Mouse (Mus musculus) cerebellum, postnatal 4 days (tissue): Measurements from ENCODE around the gene Fam168a.

ENCODE experiments used
- DNase-seq, 2 experiments: peaks; one replicate each; pipeline ENCODE4 v3.0.0; 2022; ENCODE audit warnings: low spot score in 2 of 2, mixed read lengths in 1 of 2

Gene Fam168a

GRCm38 (mm10) chr7:100867561-100867960 lies 161.1 kb downstream of the Fam168a start:
- no peak for DNase-seq

- no peak for DNase-seq
These were observed 162.1 kb downstream of the Fam168a start for GRCm38 (mm10) chr7:100868551-100868950.

GRCm38 (mm10) chr7:100869877-100870629 lies 163.6 kb downstream of the Fam168a start:
- DNase-seq, result no peak

- no peak for DNase-seq
These were observed 164.9 kb downstream of the Fam168a start for GRCm38 (mm10) chr7:100871355-100871754.

GRCm38 (mm10) chr7:100871892-100872291 lies 165.5 kb downstream of the Fam168a start:
- DNase-seq, result no peak

GRCm38 (mm10) chr7:100873197-100873596 lies 166.8 kb downstream of the Fam168a start:
- no peak for DNase-seq

GRCm38 (mm10) chr7:100875822-100876221 lies 169.4 kb downstream of the Fam168a start:
- DNase-seq, result no peak

- no peak for DNase-seq
These were observed 169.9 kb downstream of the Fam168a start for GRCm38 (mm10) chr7:100876293-100876692.

GRCm38 (mm10) chr7:100876771-100877170 lies 170.3 kb downstream of the Fam168a start:
- DNase-seq, result no peak

GRCm38 (mm10) chr7:100879595-100879994 lies 173.2 kb downstream of the Fam168a start:
- DNase-seq, result peak; percentile 50 to 70

- no peak for DNase-seq
These were observed 175.1 kb downstream of the Fam168a start for GRCm38 (mm10) chr7:100881531-100881930.

GRCm38 (mm10) chr7:100881950-100882349 lies 175.5 kb downstream of the Fam168a start:
- DNase-seq, result no peak

GRCm38 (mm10) chr7:100884460-100884859 lies 178.0 kb downstream of the Fam168a start:
- no peak for DNase-seq

- peak; percentile 67 to 79 for DNase-seq
These were observed 180.1 kb downstream of the Fam168a start for GRCm38 (mm10) chr7:100886535-100886934.
